Mouse (Mus musculus) G1E (cell line): Measurements from ENCODE around the gene Cntn4. TPM values are rescaled to one million over a fixed set of nuclear protein-coding genes. Genes with fewer than 3 reads are reported as not detected.

Experiments
- ATAC-seq: 2 replicates; pipeline ENCODE4 v1.8.0; 2016; ENCODE audit warnings: mild to moderate bottlenecking; ENCODE audit not compliant: insufficient number of reproducible peaks, poor library complexity, low FRiP score, severe bottlenecking; ENCODE audit errors: extremely low read depth
- DNase-seq: peaks from one replicate; pipeline ENCODE4 v3.0.0; 2012; ENCODE audit warnings: low spot score
- H3K27me3 ChIP-seq: 2 replicates; pipeline ENCODE4 v1.6.1; 2012; ENCODE audit warnings: mild to moderate bottlenecking, low read length, inconsistent platforms; ENCODE audit not compliant: insufficient read depth
- H3K36me3 ChIP-seq: replicated peaks from 2 replicates; pipeline ENCODE3; 2012; ENCODE audit warnings: mild to moderate bottlenecking, inconsistent platforms
- H3K4me1 ChIP-seq: 2 replicates; pipeline ENCODE4 v1.6.1; 2012; ENCODE audit warnings: low read depth, low read length, inconsistent platforms, mixed read lengths; ENCODE audit not compliant: insufficient read depth
- H3K4me3 ChIP-seq: 2 replicates; pipeline ENCODE4 v1.5.1; 2012; ENCODE audit warnings: low read depth, mild to moderate bottlenecking, inconsistent platforms, low read length, moderate library complexity, mixed read lengths
- H3K9me3 ChIP-seq: replicated peaks from 2 replicates; pipeline ENCODE4 v1.6.1; 2012; ENCODE audit warnings: inconsistent platforms
- CTCF ChIP-seq: IDR thresholded peaks from 2 replicates; pipeline ENCODE4 v1.5.1; 2012; ENCODE audit warnings: low read depth, low read length, inconsistent platforms, mixed read lengths
- GATA1 ChIP-seq: IDR thresholded peaks from 2 replicates; pipeline ENCODE4 v1.6.1; 2012; ENCODE audit warnings: borderline replicate concordance, low read length, inconsistent platforms, mixed read lengths
- GATA2 ChIP-seq: IDR thresholded peaks from 2 replicates; pipeline ENCODE4 v1.6.1; 2012; ENCODE audit warnings: low read depth, low read length, inconsistent platforms, borderline replicate concordance
- POLR2AphosphoS5 ChIP-seq: IDR thresholded peaks from 2 replicates; pipeline ENCODE4 v1.6.1; 2012; ENCODE audit warnings: low read depth, low read length, inconsistent platforms; ENCODE audit not compliant: insufficient replicate concordance
- TAL1 ChIP-seq: conservative IDR thresholded peaks from 2 replicates; pipeline ENCODE4 v1.6.1; 2012; ENCODE audit warnings: low read depth, low read length, inconsistent platforms, mixed read lengths
- polyA plus RNA-seq: library from polyadenylated mRNA; stranded (reverse); fragments of >175 nt; gene quantifications from 2 replicates; pipeline ENCODE4 v1.2.3, GENCODE M21; 2012
- total RNA-seq, 2 experiments: library from RNA; stranded (forward) in 1 of 2; stranded (reverse) in 1 of 2; fragments of 200-1000 nt in 1 of 2; fragments of >200 nt in 1 of 2; fragmentation: Nextera tagmentation in 1 of 2; gene quantifications; 2 replicates each; pipeline ENCODE4 v1.2.3; 2014 to 2017

Gene Cntn4
- total and polyA plus RNA-seq, 3 experiments: 0.38 TPM; not detected in 2

DNA sequence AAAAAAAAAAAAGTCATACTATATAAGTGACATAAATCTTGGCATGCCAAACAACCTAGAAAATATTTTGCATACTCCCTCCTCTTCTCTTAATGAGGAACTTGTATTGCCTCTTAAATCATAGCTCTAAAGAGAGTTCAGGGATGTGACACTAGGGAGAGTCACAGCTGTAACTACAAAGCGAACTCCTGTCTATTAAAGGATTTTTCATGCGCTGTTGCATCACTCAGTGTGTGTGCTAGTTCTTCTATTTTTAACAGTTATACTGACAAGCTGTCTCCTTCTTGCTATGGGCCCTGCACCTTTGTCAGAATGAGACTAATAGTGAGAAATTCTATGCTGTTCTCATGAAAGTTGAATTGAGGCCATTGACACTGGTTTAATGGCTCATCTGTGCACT, 588.8 kb downstream of the Cntn4 start:
- Histone ChIP-seq H3K4me1 (no peaks in the 10 kb centered on the region), H3K4me3 (no peak overlapping the region), H3K36me3 (no peaks in the 10 kb centered on the region), H3K27me3 (no peaks in the 10 kb centered on the region), H3K9me3 (no peaks in the 10 kb centered on the region)
- no peak for DNase-seq
- TF ChIP-seq GATA2: no peak
- no peak for TF ChIP-seq CTCF
- no peak for TF ChIP-seq TAL1
- no peak for TF ChIP-seq POLR2AphosphoS5
- TF ChIP-seq GATA1: no peak
- no peak for ATAC-seq

DNA sequence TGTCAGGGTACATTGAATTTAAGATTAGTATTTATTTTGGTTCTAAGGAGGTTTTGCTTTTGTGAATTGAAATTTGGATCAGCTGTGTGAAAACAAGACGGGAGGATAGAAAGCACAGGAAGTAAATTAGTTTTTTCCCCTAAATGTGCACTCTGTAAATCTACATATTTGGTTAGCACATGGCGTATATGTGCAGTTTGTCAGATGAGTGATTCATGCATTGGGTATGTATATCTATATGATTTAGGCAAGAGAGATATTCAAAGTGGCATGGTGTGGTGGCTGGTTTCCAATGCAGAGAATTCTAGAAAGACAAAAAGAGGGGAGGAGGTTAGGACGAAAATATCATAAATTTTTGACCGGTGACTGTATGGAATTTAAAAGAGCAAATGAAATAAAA, 591.3 kb downstream of the Cntn4 start:
- H3K4me1 ChIP-seq: no peaks in the 10 kb centered on the region
- no peak for TF ChIP-seq CTCF
- no peak for TF ChIP-seq POLR2AphosphoS5
- H3K9me3 ChIP-seq: no peaks in the 10 kb centered on the region
- no peak for ATAC-seq
- no peaks in the 10 kb centered on the region for H3K36me3 ChIP-seq
- no peaks in the 10 kb centered on the region for H3K27me3 ChIP-seq
- DNase-seq: no peak
- no peak overlapping the region for H3K4me3 ChIP-seq

- Histone ChIP-seq H3K9me3 (no peaks in the 10 kb centered on the region), H3K27me3 (no peaks in the 10 kb centered on the region), H3K36me3 (no peaks in the 10 kb centered on the region), H3K4me1 (no peaks in the 10 kb centered on the region), H3K4me3 (no peak overlapping the region)
- TF ChIP-seq POLR2AphosphoS5: no peak
- TF ChIP-seq CTCF: no peak
- no peak for TF ChIP-seq GATA1
- TF ChIP-seq GATA2: no peak
- TF ChIP-seq TAL1: no peak
- ATAC-seq (no peak), DNase-seq (no peak)
Observed at GRCm38 (mm10) chr6:106277139-106277538, 599.7 kb downstream of the Cntn4 start.

GRCm38 (mm10) chr6:106281621-106282020, 604.2 kb downstream of the Cntn4 start:
- Histone ChIP-seq H3K4me1 (no peaks in the 10 kb centered on the region), H3K9me3 (no peaks in the 10 kb centered on the region), H3K27me3 (no peaks in the 10 kb centered on the region), H3K36me3 (no peaks in the 10 kb centered on the region), H3K4me3 (no peak overlapping the region)
- TF ChIP-seq TAL1 (no peak), GATA2 (no peak)
- no peak for ATAC-seq
- DNase-seq: no peak

- no peaks in the 10 kb centered on the region for H3K36me3 ChIP-seq
Observed at GRCm38 (mm10) chr6:106283815-106284214, 606.4 kb downstream of the Cntn4 start.

GRCm38 (mm10) chr6:106299451-106299850, 622.0 kb downstream of the Cntn4 start:
- TF ChIP-seq CTCF (no peak), GATA1 (no peak), GATA2 (no peak), TAL1 (no peak)
- Histone ChIP-seq H3K27me3 (no peaks in the 10 kb centered on the region), H3K4me1 (no peaks in the 10 kb centered on the region), H3K4me3 (no peak overlapping the region), H3K36me3 (no peaks in the 10 kb centered on the region), H3K9me3 (0 out of 2 replicates have a peak, but pooled peaks cover 3% of the 10 kb centered on the region)
- ATAC-seq (no peak), DNase-seq (no peak)

More at GRCm38 (mm10) chr6:106283815-106284214, 606.4 kb downstream of the Cntn4 start:
- TF ChIP-seq CTCF (no peak), TAL1 (no peak), GATA1 (no peak), GATA2 (no peak), POLR2AphosphoS5 (no peak)
- H3K4me3 ChIP-seq: no peak overlapping the region
- H3K27me3 ChIP-seq: no peaks in the 10 kb centered on the region
- DNase-seq: no peak
- H3K9me3 ChIP-seq: no peaks in the 10 kb centered on the region
- no peak for ATAC-seq
- H3K4me1 ChIP-seq: no peaks in the 10 kb centered on the region

DNA sequence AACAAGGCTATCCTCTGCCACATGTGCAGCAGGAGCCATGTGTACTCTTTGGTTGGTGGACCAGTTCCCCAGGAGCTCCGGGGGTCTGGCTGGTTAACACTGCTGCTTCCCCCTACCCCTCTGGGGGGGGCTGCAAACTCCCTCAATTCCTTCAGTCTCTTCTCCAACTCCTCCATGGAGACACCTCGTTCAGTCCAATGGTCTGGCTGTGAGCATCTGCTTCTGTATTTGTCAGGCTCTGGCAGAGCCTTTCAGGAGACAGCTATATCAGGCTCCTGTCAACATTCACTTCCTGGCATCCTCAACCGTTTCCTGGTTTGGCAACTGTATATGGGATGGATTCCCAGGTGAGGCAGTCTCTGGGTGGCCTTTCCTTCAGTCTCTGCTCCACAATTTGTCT, 622.7 kb downstream of the Cntn4 start:
- 0 out of 2 replicates have a peak, but pooled peaks cover 3% of the 10 kb centered on the region for H3K9me3 ChIP-seq
- DNase-seq: no peak
- no peaks in the 10 kb centered on the region for H3K27me3 ChIP-seq
- no peak for ATAC-seq
- TF ChIP-seq TAL1: no peak
- no peak for TF ChIP-seq CTCF
- no peak for TF ChIP-seq GATA1
- no peak for TF ChIP-seq POLR2AphosphoS5
- TF ChIP-seq GATA2: no peak
- no peaks in the 10 kb centered on the region for H3K36me3 ChIP-seq
- no peaks in the 10 kb centered on the region for H3K4me1 ChIP-seq
- H3K4me3 ChIP-seq: no peak overlapping the region
